Comparison of ENCODE assay signal across 12 mouse cellular contexts in the genomic region with DNA sequence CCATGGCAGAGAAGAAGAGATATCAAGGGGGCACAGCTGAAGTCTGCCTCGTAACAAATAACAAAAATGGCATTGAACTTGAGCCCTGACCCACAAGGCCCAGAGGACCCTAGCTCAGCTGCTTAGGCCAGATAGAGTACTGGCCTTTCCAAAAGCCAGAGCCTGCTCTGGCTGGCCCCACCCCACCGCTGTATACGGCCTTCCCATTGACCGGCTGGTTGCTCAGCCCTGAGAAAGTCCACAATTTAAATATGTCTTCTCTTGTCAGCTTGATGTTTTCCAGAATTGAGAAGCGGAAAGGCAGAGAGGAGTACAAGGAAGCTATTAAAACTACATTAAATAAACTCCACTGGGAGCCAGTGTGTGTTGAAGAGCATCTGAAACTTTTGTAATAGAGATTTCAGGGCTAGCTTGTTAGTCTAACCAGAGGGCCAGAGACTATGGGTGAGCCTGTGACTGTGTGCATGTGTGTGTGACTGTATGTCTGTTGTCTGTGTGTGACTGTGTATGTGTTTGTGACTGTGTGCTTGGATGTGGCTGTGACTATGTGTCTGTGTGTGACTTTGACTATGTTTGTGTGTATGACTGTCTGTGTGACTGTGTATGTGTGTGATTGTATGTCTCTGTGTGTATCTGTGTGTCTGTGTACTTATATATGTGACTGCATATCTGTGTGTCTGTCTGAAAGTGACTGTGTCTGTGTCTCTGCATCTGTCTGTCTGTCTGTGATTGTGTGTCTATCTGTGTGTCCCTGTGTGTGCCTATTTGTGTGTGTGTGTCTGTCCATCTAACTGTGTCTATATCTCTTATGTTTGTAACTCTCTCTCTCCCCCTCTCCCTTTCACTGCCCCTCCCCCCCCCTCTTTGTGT. TPM values are rescaled to one million over a fixed set of nuclear protein-coding genes. Genes with fewer than 3 reads are reported as not detected.
DNase-seq lines count a peak whose midpoint lies in the region; ATAC-seq and TF ChIP-seq lines count a peak whose summit lies in the region.
"Had no signal": no experiment of that assay in that cellular context is flagged by ENCODE, and none has a peak within 500 bp of the region (broad histone marks: within the 10 kb centered on the region; RNA-seq: fewer than 3 reads in every experiment).

No protein-coding gene starts in this region.

- no peak for DNase-seq in heart, adult 2 months
- peak; percentile 28 for DNase-seq in lung, postnatal 10 days
- DNase-seq in lung, postnatal 36 days, result no peak
- no peak for DNase-seq in urinary bladder, adult 2 months (ENCODE audit: low spot score)
- no peak for DNase-seq in cerebellum, adult 18-20 months
- DNase-seq: adrenal gland, postnatal 25 days had no signal

- 0 out of 2 replicates have a peak overlapping the region, but pooled peaks have one; percentile 22 for H3K9ac ChIP-seq in heart, embryonic 12.5 days
- H3K9ac ChIP-seq in heart, adult 2 months (ENCODE audit: low read depth, low read length), result no peak overlapping the region
- H3K9ac ChIP-seq in stomach, embryonic 15.5 days, result no peak overlapping the region
- H3K9ac ChIP-seq: limb, embryonic 15.5 days had no signal

- intact Hi-C loops in heart, adult 2 months (cut with DNase I), result no loop called here

- H3K4me1 ChIP-seq in heart, embryonic 12.5 days (replicated peaks), result peaks cover 42% of the 10 kb centered on the region
- H3K4me1 ChIP-seq in heart, adult 2 months (ENCODE audit: control insufficient read depth, insufficient read depth, low read length), result peaks cover 6% of the 10 kb centered on the region
- H3K4me1 ChIP-seq in embryonic fibroblast, embryonic 13.5 days (ENCODE audit: control insufficient read depth, insufficient read depth, low read length), result peaks cover 10% of the 10 kb centered on the region
- H3K4me1 ChIP-seq in stomach, embryonic 15.5 days, result peaks cover 11% of the 10 kb centered on the region

- 34% methylated on average over 5 of the region's 5 CpGs for WGBS in heart, embryonic 12.5 days
- WGBS in heart, adult 2 months, result 54% methylated on average over 5 of the region's 5 CpGs
- 33% methylated on average over 5 of the region's 5 CpGs for WGBS in stomach, embryonic 15.5 days

- no peak for TF ChIP-seq CTCF in heart, adult 2 months (IDR thresholded peaks at IDR 0.05)
- no peak for TF ChIP-seq CTCF in embryonic fibroblast, embryonic 13.5 days (IDR thresholded peaks at IDR 0.05; ENCODE audit: borderline replicate concordance, insufficient read depth, low read length)

- no peak for TF ChIP-seq POLR2A in heart, adult 2 months (IDR thresholded peaks at IDR 0.05; ENCODE audit: insufficient read depth, low read depth, low read length)
- TF ChIP-seq POLR2A in embryonic fibroblast, embryonic 13.5 days (IDR thresholded peaks at IDR 0.05; ENCODE audit: low read depth, low read length), result no peak

- ATAC-seq in heart, embryonic 12.5 days (ENCODE audit: insufficient number of reproducible peaks, low FRiP score), result peak; percentile 75; the same call in 1 of the 2 replicates
- peak; percentile 82 for ATAC-seq in stomach, embryonic 15.5 days (ENCODE audit: insufficient read depth, low FRiP score, low read depth)

- TF ChIP-seq EP300 in heart, adult 2 months (IDR thresholded peaks at IDR 0.05; ENCODE audit: insufficient read depth, low read depth, low read length), result no peak

- no peaks in the 10 kb centered on the region; the same call in 1 of the 2 replicates for H3K79me2 ChIP-seq in heart, adult 2 months (replicated peaks; ENCODE audit: control insufficient read depth, insufficient read depth, low read length)

- H3K4me3 ChIP-seq in heart, embryonic 12.5 days, result no peak overlapping the region
- H3K4me3 ChIP-seq in heart, adult 2 months, result no peak overlapping the region
- H3K4me3 ChIP-seq in embryonic fibroblast, embryonic 13.5 days (ENCODE audit: insufficient read depth, low read length), result no peak overlapping the region
- H3K4me3 ChIP-seq in stomach, embryonic 15.5 days (replicated peaks), result no peak overlapping the region
- H3K4me3 ChIP-seq: limb, embryonic 15.5 days had no signal

- H3K4me2 ChIP-seq in heart, embryonic 12.5 days, result peak overlapping the region; percentile 59
- 0 out of 2 replicates have a peak overlapping the region, but pooled peaks have one; percentile 2 for H3K4me2 ChIP-seq in stomach, embryonic 15.5 days

- no peaks in the 10 kb centered on the region for H3K9me3 ChIP-seq in heart, embryonic 12.5 days (replicated peaks)
- H3K9me3 ChIP-seq in stomach, embryonic 15.5 days, result no peaks in the 10 kb centered on the region
- H3K9me3 ChIP-seq: limb, embryonic 15.5 days had no signal

- no peaks in the 10 kb centered on the region for H3K27me3 ChIP-seq in heart, embryonic 12.5 days (replicated peaks)
- no peaks in the 10 kb centered on the region for H3K27me3 ChIP-seq in heart, adult 2 months (ENCODE audit: control insufficient read depth, insufficient read depth, low read length)
- no peaks in the 10 kb centered on the region for H3K27me3 ChIP-seq in stomach, embryonic 15.5 days (replicated peaks)
- H3K27me3 ChIP-seq: limb, embryonic 15.5 days had no signal

- H3K27ac ChIP-seq in heart, embryonic 12.5 days (ENCODE audit: poor library complexity, severe bottlenecking), result peak overlapping the region; percentile 75
- H3K27ac ChIP-seq in heart, adult 2 months, result no peak overlapping the region; the same call in 1 of the 2 replicates
- peak overlapping the region; percentile 56 for H3K27ac ChIP-seq in embryonic fibroblast, embryonic 13.5 days (ENCODE audit: insufficient read depth, low read length)
- H3K27ac ChIP-seq in stomach, embryonic 15.5 days, result peak overlapping the region; percentile 67

- no peaks in the 10 kb centered on the region for H3K36me3 ChIP-seq in heart, embryonic 12.5 days
- peaks cover 3% of the 10 kb centered on the region for H3K36me3 ChIP-seq in heart, adult 2 months (ENCODE audit: control insufficient read depth, insufficient read depth, low read length)
- no peaks in the 10 kb centered on the region for H3K36me3 ChIP-seq in stomach, embryonic 15.5 days
- H3K36me3 ChIP-seq: limb, embryonic 15.5 days had no signal

RNA-seq across cellular contexts. Expression of a gene that starts 36.9 kb away (rescaled TPM):
- polyA plus RNA-seq in heart, embryonic 12.5 days (2016; fragmentation: Nextera tagmentation; extraction: Ambion mirVana), result not detected in 2 replicates
- total RNA-seq in heart, adult 2 months (2021), result not detected
- not detected in 2 replicates for polyA plus RNA-seq in heart, adult 2 months (2012; rRNA removed)
- polyA plus RNA-seq in embryonic fibroblast, embryonic 13.5 days (2011; ENCODE audit: insufficient read length, low read depth, missing spikeins), result not detected in 2 replicates
- not detected in 2 replicates for polyA plus RNA-seq in stomach, embryonic 15.5 days (2015; fragmentation: Nextera tagmentation; extraction: Ambion mirVana)
- polyA plus RNA-seq in urinary bladder, adult 2 months (2012; rRNA removed), result not detected in 2 replicates
- total RNA-seq: adrenal gland, postnatal 25 days; hematopoietic stem cell, adult 5-6 weeks had no signal
- polyA plus RNA-seq: limb, embryonic 15.5 days; neural tube, embryonic 11.5 days had no signal
